Mouse (Mus musculus) spleen, embryonic (tissue): ENCODE measurements at regions not wholly inside any gene's neighbourhood (a gene's known extent, or its start where the extent isn't known, plus 50 kb on each side); places are given as distances from the start of the nearest gene placed in this dataset.

Experiments
- CTCF ChIA-PET: fragments of 350-600 bp; sonication (Branson Sonifier 250); formaldehyde crosslinking; loops from one replicate; lab custom pipeline; 2022; lab: Charles Lee

DNA sequence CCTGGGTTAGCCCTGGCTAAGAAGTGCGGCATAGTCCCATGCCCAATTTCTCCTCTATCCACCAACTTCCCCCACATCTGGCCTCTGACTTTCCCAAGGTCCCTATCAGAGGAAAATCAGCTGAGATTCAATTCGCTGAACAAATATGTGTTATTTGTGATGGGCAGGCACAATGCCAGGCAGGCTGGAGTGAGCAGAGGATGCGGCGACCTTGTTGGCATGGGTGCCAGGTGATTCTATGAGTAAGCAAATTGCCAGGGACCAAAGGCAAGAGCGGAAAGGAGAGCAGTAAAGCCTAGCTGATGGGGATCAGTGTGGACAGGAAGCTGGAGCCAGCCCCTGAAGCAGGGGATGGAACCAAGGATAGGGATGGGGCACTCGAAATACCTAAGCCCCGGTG lies 196.9 kb upstream of the Ppargc1a start:
- CTCF ChIA-PET: no interaction called here

GRCm38 (mm10) chr5:51763599-51763998 lies 196.1 kb upstream of the Ppargc1a start:
- CTCF ChIA-PET: no interaction called here

GRCm38 (mm10) chr5:51762352-51762751 lies 194.8 kb upstream of the Ppargc1a start:
- CTCF ChIA-PET: no interaction called here

- CTCF ChIA-PET: no interaction called here
These were observed 190.8 kb upstream of the Ppargc1a start for GRCm38 (mm10) chr5:51758289-51758688.

GRCm38 (mm10) chr5:51757864-51758263 lies 190.3 kb upstream of the Ppargc1a start:
- CTCF ChIA-PET: no interaction called here

DNA sequence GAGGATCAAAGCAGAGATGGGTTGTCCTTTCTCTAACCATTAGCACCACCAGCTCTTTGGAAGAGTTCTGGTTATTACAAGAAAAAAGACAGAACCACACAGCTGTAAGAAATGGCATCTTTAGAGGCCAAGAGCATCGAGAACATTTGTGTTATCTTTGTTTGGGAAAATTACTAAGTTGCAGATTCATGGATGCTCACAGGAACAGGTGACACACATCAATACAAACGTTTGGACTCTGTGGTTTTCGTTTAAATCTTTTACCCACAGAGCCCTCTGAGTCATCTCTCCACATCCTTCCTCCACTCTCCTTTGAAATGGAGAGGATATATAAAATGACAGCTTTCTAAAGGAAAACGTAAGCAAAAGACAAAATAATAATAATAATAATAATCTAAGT lies 184.5 kb upstream of the Ppargc1a start:
- CTCF ChIA-PET: no interaction called here

GRCm38 (mm10) chr5:51750456-51750855 lies 182.9 kb upstream of the Ppargc1a start:
- CTCF ChIA-PET: no interaction called here

DNA sequence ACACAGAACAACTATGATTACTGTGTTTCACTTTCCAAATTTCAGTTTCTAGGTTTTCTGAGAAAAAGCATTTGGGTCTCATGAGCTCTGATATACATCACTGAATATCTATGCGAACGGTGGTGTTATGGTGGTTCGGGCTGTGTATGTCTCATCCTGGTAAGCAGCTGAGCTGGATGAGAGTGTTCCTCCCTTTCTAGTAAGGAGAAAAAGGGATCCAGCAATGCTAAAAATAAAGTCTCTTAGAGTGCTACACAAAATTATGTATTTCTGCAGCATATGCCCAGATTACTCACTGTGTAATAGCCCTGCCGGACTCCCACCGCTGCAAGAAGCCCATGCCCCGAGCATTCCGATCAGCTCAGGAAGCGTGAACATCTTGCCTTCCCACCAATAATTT lies 173.4 kb upstream of the Ppargc1a start:
- CTCF ChIA-PET: no interaction called here

GRCm38 (mm10) chr5:51730241-51730640 lies 162.7 kb upstream of the Ppargc1a start:
- CTCF ChIA-PET: no interaction called here

GRCm38 (mm10) chr5:51729771-51730170 lies 162.2 kb upstream of the Ppargc1a start:
- CTCF ChIA-PET: no interaction called here

- CTCF ChIA-PET: no interaction called here
These were observed 159.2 kb upstream of the Ppargc1a start for GRCm38 (mm10) chr5:51726762-51727161.

- CTCF ChIA-PET: no interaction called here
These were observed 151.4 kb upstream of the Ppargc1a start for GRCm38 (mm10) chr5:51718911-51719310.

DNA sequence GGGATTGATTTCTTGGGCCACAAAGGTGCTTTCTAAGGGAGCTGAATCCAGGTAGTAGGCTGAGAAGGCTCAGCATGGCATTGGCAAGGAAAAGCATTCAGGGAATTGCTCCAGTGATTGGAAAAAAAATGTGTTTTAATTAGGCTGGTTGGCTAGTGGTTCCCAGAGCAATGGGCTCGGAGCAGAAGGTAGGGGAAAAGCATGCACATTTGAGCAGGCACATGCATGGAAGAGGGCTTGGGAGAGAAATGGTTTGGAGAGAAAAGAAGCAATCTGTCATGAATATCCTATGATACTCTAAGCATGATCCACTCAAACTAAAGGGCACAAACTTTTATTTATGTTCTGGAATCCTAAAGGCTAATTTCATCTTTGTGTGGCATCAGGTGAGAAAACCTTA lies 150.9 kb upstream of the Ppargc1a start:
- CTCF ChIA-PET: no interaction called here

GRCm38 (mm10) chr5:51711860-51712560 lies 144.5 kb upstream of the Ppargc1a start:
- CTCF ChIA-PET: no interaction called here

DNA sequence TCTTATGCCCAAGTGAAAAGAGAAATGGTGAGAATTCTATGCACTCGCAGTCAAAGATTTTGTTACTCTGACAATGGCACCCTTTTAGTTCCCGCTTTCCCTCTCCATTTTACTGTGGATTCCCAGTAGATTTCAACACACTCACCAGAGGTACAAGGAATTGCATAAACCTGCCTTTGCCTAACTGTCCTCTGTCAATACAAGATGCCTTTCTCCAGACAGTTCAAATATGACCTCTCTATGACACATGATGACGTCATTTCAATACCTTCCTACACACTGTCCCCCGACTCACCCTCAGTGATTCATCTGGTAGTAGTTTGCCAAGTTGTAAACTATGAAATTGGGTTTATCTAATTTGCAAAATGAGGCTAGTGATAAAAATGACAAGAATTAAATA lies 143.1 kb upstream of the Ppargc1a start:
- CTCF ChIA-PET: no interaction called here

GRCm38 (mm10) chr5:51709447-51709991 lies 142.0 kb upstream of the Ppargc1a start:
- CTCF ChIA-PET: no interaction called here

GRCm38 (mm10) chr5:51679884-51680283 lies 112.4 kb upstream of the Ppargc1a start:
- CTCF ChIA-PET: no interaction called here

DNA sequence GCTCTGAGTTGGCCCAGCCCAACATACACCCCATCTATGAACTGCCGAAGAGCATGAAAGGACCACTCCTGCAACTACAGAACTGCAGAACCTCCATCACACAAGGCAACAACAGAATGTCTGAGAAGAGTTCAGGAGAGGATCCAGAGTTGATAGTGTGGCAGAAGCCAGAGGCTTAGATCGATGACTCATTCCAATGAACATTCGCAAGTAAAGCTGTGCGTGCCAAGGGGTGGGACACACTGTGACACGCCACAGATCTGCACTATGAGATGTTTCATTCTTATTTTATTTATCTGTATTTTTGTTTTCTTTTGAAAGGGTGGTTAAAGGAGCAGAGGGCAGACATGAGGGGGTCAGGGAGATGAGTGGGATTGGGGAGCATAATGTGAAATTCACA lies 103.7 kb upstream of the Ppargc1a start:
- CTCF ChIA-PET: no interaction called here

DNA sequence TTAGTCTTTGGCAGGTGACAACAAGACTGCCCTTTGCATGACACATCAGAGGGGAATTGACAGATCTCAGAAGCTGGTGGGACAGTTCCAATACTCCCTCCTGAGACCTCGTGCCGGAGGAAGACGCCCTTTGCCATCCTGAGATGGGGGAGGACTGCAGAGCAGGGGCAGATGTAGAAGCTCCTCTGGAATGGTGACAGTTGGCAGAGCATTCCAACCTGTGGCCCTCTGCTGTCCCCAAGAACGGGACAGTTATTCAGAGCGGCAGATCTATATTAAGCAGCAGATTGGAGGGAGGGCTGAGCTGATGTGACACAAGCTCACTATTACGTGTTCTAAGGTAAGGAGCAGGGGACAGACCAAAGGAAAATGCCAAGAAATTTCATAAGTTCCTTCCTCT lies 97.7 kb upstream of the Ppargc1a start:
- CTCF ChIA-PET: no interaction called here

DNA sequence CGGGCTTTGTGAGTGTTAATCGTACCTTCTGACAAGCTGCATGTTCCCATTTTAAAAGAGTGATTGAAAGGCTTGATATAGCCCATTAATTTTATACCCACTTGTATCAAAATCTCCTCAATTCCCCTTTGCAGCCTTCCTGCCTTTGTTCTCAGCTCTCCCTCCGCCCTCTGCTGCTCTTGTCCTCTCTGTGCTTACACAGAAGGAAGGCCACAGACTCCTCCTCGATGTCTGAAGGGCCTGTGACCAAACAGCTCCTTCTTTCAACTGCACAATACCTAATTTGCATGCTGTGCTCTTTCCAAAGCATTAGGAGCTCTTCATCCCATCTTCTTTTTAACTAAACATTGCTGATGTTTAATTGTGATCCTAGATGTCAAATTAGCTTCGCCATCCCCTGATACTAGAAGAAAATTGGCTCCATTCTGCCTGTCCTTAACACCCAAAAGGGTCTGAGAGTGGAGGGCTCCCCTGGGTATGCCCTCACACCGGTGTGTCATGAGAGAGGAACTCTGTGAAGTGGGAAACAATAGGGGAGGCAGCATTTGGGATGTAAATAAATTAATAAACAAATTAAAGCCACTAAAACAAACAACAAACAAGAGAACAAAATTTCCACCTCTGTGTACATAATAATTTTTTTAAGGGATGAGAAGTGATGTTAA lies 90.8 kb upstream of the Ppargc1a start:
- CTCF ChIA-PET: no interaction called here

DNA sequence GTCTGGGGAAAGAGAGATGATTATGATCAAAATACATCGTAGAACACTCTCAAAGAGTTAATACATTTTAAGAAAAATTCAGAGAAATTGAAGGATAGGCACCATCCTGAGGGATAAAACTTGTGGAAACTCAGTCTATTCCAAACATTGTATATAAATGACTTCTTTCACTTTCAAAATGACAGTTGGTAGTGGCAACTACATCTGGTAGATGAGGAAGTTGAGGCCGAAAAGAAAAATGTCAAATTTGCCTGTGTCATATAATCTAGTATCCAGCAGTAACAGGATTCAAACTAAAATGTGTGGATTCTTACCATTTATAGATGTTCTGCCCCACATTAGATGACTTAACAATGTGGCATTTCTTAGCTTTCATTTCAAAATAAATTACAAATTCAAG lies 86.0 kb upstream of the Ppargc1a start:
- CTCF ChIA-PET: no interaction called here

- CTCF ChIA-PET: no interaction called here
These were observed 56.9 kb upstream of the Ppargc1a start for GRCm38 (mm10) chr5:51624400-51624799.
